Mouse (Mus musculus) right cerebral cortex, postnatal 10 days (tissue): Measurements from ENCODE around the gene Gm11444.

Experiments used
- DNase-seq, 2 experiments: peaks; one replicate each; pipeline ENCODE4 v3.0.0; 2021; ENCODE audit warnings: low spot score in 2 of 2

Gene Gm11444

DNA sequence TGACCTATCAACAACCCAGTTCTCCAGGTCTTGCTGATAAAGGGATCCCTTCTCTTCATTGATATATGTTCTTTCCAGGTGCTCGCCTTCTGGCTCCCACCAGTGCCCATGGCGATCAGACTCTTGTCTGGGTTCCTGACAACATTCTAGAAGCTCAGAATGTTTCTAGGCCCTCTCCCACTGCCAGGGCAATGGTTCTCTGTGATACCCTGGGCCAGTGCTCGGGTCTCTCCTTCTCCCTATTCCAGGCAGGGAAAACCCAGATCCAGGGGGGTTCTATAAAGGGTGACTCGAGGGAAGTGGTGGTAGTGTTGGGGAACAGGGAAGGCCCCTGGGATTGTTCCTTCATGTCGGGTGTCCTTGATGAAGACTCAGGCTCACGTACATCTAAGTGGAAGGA, at the start of gene Gm11444:
Gene Gm11444 (minus strand): TSS at position 101 of the 400 bp plus-strand sequence.
- DNase-seq: no peak

DNA sequence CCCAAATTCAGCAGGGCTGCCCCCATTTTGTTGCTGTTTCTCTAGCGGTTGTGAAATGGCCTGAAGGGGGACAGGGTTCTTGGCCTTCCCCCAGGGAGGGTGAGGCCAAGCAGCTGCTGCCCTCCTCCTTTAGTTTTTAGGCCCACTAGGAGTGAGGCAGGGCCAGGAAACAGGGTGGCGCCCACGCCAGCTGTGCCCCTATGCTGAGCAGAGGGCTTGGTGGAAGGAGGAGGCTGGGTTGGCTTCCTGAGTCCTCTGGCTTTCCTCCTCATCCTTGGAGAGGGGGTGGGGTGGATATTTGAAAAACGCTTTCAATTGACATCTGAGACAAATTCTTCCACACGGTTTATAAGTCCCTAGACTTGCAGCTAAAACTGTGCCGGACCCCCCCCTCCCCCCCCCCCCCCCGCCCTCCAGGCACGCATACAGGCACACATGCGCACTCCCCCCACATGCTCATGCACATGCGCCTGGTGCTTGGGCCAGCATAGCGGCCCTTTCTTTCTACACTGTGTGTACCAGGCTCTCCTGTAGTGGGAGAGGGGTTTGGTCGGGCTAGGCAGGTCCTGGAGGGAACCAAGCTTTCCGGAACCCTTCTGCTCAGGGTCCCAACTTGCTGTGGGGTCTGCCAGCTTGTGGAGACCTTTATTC, 46.3 kb upstream of the Gm11444 start:
- no peak for DNase-seq

DNA sequence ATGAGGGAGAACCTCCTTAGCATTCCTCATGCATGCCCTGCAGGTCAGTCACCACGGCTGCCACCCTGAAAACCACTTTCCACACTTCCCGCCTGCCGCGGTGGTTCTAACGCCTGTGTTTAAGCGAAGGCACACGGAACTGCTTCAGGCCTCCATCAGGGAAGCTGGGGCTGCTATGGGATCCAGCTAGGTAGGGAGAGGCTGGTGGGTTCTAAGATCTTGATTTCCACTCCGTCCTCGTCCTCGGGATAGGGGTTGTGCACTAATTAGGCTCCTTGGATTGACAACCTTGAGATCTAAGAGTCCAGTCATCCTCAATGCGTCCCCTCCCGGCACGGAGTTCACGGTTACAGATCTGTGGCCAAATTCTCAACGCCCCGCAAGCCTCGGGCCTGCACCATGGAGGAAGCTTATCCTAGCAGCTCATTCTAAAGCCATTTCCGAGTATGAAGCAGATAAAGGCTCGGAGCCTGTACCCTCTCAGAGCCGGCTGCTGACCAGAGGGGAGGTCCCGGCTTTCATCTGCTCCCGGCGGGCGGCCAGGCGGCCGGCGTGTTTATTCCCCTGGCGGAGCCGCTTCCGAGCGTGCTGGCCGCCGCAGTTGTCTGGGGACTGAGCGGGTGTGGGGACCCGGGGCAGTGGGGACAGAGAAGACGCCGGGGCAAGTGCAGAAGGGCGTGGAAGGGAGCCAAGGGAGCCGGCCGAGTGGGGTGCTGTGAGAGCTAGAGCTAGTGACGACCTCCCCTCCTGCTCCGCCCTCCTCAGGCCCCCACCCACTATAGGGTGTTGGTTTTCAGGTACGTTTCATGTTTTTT, 44.8 kb upstream of the Gm11444 start:
- DNase-seq: no peak

DNA sequence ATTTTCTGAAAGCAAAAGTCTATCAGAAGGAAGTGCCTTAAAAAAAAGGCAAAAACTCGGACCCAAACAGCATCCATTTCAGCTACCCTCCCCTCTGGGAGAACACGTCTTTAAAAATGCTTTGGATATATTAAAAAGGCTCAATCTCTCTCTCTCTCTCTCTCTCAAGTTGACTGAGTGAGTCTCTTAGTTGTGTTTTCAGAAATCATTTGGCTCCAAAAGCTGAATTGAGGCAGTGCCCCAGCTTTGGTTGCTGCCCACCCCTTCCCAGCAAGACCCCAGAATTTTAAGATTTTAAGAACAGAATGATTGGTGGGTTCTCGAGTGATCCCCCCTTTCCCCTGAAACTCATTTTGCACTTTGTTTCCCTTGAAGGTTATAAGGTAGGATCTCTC, 44.0 kb upstream of the Gm11444 start:
- DNase-seq: no peak

DNA sequence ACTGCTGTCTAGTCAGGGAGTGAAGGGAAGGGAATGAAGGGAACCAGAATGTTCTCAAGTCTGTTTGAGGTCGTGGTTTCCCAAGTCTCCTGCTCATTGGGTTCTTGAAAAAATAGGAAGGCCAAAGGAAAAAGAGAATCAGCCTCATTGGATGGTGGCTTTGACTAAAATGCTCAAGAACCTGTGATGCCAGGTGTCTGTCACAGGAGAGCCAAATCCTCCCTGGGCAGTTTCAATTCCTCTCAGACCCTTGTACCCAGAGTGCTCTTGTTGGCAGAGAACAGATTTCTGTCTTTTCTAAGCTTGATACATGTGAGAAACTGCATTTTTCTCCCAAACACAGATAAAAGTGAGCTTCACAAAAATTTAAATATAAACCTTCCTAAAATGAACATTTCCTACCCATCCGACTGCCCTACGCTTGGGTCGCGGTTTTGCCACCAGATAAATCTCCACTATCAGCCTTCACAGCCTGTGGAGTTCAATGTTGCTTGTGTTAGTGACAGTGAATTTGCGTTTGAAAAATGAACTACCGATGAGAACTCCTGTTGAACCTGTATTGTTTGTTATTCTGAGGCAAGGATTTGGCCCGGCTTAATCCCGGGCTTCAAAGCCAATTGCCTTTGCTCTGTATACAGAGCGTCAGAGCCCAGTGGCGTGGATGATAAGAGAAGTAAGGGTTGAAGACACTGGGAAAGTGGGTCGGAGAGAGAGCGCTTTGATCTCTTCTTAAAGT, 43.4 kb upstream of the Gm11444 start:
- DNase-seq: no peak

DNA sequence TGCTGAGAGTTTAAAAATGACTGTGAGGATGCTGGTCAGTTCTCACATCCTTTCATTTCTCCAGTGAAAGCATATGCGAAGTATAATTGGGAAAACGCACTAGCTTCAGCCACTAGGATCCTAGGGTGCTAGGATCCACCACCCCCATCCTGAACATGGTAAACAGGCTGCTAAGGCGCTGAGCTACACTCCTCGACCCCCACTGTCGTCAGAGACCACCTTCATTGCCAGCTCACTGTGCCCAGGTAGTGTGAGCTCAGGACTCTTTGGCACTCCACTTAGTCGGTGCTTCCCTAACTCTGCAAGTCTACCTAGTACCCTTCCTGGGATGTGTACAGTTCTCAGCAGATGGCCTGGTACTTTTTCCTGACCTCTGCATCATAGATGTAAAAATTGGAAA, 42.6 kb upstream of the Gm11444 start:
- DNase-seq: no peak

DNA sequence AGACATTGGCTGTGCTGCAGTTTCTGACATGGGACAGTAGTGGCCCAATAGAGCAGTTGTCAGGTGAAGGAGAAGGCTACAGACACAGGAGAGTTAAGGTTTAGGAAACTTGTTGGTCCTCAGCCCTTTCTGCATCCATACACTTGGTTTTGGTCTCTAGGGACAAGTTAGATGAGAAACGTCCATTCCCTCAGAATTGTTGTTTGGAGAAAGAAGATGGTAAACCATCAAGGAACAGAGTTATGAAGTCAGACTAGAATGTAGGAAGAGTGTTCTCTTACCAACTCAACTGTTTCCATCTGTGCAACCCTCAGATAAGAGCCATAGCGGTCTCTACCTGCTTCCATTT, 41.5 kb upstream of the Gm11444 start:
- DNase-seq: no peak

DNA sequence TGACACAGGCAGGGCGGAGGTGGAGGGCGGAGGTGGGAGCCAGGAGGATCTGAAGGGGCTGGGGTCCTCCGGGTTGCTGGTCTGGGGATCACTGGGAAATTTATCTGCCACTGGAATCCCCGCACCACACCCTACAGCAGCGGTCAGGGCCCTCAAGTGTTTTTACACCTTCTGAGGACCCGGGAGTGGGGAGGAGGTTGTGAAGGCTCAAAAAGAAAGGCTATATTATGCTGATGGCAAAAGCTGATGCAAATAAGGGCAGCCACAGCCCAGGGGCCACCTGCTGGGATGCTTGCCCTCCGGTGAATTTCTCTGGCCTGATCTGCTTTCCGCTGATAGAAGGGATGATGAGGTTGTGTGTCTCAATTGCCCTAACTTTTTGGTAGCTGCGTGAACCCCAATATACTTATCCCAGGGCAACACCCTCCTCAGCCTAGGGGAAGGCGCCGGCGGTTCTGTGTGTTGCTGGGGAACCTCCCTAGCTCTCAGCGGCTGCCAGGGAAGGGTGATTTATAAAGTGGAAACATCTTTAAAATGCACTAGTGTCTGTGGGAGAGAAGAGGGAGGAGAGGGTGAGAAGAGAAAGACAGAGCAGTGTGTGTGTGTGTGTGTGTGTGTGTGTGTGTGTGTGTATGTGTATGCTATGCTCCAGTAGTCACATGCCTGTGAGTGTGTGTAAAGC, 41.0 kb upstream of the Gm11444 start:
- DNase-seq: no peak

DNA sequence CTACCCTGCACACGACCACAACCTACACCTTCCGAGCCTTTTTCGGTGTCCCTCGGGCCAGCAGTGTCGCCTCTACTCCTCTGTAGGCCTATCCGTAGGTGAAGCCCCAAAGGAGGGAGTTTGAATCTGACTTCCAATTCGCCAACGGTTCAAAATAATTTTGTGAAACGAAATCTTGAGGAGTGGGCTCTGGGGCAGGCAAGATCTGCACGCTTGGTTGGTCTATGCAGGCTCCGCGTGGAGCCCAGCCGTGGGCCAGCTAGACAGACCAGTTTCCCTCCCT, 40.4 kb upstream of the Gm11444 start:
- DNase-seq: no peak

DNA sequence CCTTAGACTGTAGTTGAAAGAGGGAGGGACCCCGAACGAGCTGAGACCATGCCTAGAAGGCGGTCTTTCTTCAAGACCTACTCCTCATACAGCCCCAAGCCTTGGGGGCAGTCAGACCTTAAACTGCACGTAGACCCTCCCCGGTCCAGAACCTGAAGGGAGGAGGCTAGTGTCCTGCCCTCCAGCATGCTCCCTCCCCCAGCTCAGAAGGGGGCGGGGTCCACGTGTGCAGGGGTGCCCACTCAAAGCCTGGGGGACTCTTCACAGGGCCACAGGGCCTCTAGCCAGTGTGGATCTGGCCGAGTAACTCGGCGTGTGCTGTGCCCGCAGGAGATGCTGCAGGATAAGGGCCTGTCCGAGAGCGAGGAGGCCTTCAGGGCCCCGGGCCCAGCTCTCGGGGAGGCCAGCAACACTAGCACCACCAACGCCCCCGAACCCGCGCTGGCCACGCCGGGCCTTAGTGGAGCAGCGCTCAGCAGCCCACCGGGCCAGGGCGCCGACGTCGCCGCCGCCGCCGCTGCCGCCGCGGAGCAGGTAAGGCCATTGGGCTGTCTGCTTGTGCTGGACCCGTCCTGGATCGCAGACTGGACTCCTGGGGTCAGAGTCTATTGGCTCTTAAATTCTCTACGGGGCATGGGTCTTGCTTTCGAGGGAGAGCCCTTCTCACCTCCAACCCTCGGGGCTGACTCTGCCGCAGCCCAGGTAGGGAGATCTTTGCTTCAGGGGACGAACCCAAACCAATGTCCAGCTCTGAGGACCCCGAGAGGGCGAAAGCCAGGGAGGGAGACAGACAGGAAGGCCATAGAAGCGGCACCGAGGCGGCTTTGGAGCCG, 39.8 kb upstream of the Gm11444 start:
- DNase-seq: no peak

DNA sequence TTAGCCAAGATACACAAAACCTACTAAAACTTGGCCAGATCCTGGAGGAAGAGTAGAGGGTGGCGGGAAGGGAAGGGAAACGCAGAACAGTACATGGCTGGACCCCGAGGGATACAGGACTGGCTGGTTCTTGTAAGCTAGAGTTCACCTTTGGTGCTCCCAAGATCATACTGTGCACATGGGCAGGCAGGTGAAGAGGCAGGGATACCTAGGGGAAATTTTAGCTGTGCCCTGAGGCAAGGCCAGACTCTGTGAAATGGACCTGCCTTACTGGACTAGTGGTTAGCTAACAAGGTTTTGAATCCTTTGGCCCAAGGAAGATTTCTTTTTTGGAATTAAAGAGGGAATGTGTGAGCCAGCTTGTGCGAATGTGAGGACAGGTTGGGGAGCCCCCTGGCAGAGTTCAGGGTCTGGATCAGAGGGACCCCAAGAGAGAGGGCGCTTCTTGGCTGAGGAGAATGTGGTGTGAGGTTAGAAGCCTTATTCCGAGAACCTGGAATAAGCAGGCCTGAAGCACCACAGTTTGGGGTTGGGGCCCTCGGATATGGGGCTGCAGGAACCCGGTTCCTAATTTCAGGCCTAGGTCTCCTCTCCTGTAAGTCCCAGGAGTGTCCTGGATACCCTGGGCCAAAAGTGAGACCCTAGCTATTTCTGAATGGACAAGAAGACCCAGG, 39.1 kb upstream of the Gm11444 start:
- no peak for DNase-seq

DNA sequence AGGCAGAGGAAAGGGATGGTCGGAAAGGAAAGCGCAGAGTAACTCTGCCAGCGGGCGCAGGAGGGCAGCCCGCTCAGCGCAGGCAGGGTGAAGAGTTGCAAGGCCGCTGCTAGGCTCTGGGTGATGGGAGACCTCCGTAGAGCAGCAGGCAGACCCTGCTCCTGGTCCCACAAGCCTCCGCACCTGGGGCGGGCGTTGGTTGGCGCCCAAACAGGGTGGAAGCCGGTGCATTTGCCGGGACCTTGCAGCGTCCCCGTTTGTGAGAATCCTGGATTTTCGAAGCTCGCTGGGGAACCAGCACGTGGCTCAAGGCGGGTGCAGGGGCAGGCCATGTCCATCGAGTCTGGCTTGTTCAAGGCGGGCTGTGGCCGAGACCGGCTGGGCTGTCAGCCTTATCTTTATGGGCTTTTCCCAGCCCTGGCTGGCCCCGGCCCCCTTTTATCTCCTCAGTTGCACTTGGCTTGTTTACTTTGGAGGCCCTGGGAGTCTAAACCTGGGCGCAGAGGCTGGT, 38.4 kb upstream of the Gm11444 start:
- DNase-seq: no peak

DNA sequence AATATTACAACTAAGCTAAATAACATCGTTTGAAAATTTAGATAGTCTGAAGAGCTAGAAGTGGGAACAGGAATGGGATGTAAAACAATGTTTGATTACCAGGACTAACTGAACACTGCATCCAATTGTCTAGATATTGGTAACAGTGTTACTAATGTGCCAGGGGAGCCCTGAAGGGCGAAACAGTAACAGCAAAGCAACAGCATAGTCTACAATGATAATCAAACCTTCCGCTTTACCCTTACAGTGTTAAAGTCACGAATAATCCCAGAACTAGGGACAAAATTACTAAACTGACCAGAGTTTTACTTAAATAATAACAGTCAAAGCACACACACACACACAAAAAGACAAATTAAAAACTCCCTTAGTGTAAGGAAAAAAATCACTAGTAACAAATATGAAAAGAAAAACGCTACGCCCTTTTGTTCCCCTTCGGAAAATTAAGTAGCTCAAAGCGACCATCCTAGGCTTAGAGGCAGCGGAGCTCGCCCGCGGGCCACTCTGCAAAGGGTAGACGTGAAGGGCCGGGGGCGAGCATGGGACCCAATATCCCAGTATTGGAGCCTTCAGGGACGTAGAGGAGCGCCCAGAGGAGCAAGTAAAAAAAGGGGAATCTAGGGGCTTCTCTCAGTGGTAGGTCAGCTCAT, 37.8 kb upstream of the Gm11444 start:
- no peak for DNase-seq

DNA sequence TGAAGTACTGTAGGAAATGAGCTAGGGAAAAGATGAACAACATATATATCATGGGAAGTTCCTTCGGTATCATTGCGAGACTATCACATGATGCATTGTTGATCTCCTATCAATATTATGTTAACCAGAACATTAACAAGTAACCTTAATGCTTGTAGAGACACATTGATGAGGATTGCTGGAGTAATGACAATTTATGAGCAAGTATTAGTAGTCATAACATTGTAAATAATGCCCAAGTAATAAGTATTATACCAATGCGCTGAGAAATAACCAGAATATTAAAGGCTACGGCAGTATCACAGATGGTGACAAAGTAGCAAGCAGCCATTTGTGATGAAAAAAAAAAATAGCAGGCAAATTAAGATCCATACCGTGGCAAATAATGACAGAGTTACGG, 37.1 kb upstream of the Gm11444 start:
- DNase-seq: no peak

DNA sequence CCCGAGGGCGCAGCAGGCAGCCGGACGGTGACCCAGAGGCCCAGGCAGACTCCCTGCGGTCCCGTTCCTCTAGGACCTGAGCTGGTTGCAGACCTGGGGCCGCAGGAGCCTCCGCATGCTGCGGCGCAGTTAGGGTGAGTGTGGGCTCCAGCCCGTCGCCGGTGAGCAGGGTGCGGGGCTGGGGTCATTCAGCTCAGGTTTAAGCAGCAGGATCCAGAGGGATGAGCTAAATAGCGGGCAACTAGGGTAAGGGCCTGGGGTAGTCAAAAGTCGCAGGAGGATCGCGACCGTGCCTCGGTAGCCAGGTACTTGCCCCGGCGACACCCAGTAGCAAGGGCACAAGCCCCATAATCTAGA, 36.3 kb upstream of the Gm11444 start:
- no peak for DNase-seq

DNA sequence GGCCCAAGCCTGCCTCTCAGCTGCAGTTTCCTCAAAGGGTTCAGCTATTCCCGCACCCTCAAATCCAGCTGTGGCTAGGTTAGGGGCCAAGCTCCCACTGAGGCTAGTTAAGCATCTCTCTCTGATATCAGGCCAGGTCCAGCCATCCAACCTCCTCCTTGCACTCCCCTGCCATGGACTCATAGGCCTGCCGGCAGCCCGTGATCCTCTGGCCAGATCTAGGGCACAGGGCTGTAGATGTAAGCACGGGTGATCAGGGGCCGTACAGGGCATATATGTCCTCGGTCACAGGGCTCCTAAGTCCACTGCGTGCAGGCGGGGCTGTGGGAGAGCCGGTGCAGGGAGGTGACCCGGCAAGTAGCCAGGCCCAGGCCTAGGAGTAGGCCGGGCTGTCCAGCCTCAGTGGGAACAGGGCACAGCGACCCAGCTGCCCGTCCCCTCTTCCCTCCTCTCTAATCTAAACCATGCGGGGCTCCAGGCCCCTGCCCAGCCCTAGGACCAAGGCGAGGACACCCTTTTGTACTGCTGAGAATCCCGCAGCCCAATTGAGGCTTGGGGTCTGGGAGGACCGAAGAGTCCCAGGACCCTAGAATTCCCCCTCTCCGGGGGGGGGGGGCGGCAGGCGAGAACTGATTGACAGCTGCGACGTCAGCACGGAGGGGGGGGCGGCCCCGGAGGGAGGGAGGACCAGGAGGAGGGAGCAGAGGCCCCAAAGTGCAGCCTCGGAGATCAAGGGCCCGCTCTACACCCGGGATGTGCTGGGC, 35.7 kb upstream of the Gm11444 start, which contains the start of gene Tbx4:
Gene Tbx4 (plus strand): TSS at position 758 of the 764 bp plus-strand sequence.
- no peak for DNase-seq

DNA sequence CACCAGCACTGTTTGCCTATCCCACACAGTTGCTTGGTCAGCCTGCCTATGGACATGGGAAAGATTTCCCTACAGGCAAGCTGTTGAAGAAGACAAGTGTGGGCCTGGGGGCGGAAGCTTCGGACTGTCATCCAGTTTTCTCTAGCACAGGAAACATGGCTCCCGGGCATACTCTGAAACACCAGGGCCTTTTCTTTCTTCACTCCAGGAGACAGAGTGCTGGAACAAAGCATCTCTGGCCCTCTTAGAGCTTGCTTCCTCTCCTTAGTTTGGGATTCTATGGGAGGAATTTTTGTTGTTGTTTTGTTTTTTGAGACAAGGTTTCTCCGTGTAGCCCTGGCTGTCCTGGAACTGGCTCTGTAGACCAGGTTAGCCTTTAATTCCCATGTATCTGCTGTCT, 34.4 kb upstream of the Gm11444 start:
- DNase-seq: no peak

DNA sequence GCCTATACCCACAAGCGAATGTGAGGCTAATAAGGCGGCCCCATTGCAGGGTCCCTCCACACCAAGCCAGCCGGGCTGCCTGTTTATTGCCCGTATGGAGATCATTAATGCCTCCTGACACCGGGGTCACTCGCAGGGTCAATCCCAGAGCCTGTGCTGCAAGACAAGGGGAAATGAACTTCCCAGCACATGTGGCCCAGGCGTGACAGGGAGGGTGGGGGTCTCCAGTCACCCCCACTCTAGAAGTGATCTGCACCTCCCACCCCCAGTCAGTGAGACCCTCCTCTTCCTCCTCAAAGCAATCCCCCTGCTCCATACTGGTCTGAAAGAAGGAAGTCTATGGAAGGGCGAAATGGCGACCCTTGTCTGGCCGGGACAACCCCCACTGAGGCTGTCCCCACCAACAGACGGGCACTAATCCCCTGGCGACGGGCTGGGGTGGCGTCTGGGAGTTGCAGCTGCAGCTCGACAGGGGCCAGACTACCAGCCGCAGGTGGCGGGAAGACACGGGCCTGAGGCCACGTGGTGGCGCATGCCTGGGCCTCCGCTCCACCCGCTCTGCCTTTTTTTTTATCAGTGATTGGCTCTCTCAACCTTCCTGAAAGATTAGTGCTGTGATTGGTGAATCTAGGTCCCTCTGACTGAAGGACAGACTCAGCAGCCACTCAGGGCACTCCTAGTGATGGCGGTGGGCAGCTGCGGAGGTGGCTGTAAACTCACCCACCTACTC, 26.1 kb upstream of the Gm11444 start:
- DNase-seq: no peak

DNA sequence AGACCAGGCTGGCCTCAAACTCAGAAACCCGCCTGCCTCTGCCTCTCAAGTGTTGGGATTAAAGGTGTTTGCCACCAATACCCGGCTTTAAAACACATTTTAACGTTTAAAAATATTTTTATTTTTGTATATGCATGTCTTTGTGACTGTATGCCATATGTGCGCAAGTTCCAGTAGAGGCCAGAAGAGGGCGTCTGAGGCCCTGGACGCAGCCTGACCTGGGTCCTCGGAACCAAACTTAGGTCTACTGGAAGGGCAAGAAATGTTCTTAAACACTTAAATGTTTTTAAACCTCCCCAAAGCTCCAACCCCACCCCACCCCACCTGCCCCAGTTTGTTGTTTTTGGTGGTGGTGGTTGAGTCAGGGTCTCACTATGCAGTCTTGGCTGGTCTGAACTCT, 14.2 kb upstream of the Gm11444 start:
- no peak for DNase-seq
